Mouse (Mus musculus) limb, embryonic 10.5 days (tissue): ENCODE results near the gene Gm10563. TPM values are rescaled to one million over a fixed set of nuclear protein-coding genes. Genes with fewer than 3 reads are reported as not detected.
"Not testable (repeated sequence)": the region's sequence is repeated elsewhere in the genome, so short reads cannot be mapped to it uniquely, and the experiment has no call there.

ENCODE experiments used
- DNase-seq: peaks from one replicate; pipeline ENCODE4 v3.0.0-alpha.2; 2017; ENCODE audit warnings: low spot score
- H3K27ac ChIP-seq: fragments of 300-500 bp; sonication (generic); 2 replicates; pipeline ENCODE4 v1.5.1; 2016; ENCODE audit warnings: mild to moderate bottlenecking
- H3K27me3 ChIP-seq: fragments of 300-500 bp; sonication (generic); 2 replicates; pipeline ENCODE4 v1.6.1; 2016; ENCODE audit warnings: low read depth, mild to moderate bottlenecking; ENCODE audit not compliant: poor library complexity, severe bottlenecking
- H3K36me3 ChIP-seq: fragments of 300-500 bp; sonication (generic); 2 replicates; pipeline ENCODE4 v1.6.1; 2016; ENCODE audit warnings: mild to moderate bottlenecking, moderate library complexity
- H3K4me1 ChIP-seq: fragments of 300-500 bp; sonication (generic); 2 replicates; pipeline ENCODE4 v1.6.1; 2016
- H3K4me3 ChIP-seq: fragments of 300-500 bp; sonication (generic); 2 replicates; pipeline ENCODE4 v1.5.1; 2016; ENCODE audit warnings: mild to moderate bottlenecking, moderate library complexity
- H3K9me3 ChIP-seq: fragments of 300-500 bp; sonication (generic); replicated peaks from 2 replicates; pipeline ENCODE4 v1.6.1; 2016; ENCODE audit warnings: mild to moderate bottlenecking
- WGBS: fragments of 180-500 bp; shearing (Covaris S2); methylation state at CpG from one replicate; pipeline ENCODE4 v1.1.7; 2016; 5-methylcytosine and 5-hydroxymethylcytosine counted together
- polyA plus RNA-seq: library from polyadenylated mRNA; unstranded; fragments of >200 nt; fragmentation: Nextera tagmentation; extraction: Ambion mirVana; gene quantifications from 2 replicates; pipeline ENCODE4 v1.2.1, GENCODE M21; 2016

Gene Gm10563
- not detected in 2 replicates for polyA plus RNA-seq

DNA sequence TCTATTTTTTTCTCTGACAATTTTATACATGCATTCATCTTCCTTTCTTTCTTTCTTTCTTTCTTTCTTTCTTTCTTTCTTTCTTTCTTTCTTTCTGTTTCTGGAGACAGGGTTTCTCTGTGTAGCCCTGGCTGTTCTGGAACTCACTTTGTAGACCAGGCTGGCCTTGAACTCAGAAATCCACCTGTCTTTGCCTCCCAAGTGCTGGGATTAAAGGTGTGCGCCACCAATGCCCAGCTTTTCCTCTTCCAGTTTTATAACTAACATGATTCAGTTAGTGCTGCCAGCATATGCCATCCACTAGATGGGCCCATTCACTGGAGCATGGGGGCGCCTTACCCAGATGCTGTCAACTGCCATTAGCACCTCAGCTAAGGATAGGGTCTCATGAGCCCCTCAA, at the start of gene Gm10563:
Gm10563 (minus strand) TSS at position 101 of the 400 bp plus-strand sequence.
- not testable (repeated sequence) for H3K4me1 ChIP-seq, H3K9me3 ChIP-seq, H3K4me3 ChIP-seq, H3K27me3 ChIP-seq, H3K27ac ChIP-seq, DNase-seq
- H3K36me3 ChIP-seq = peaks cover 98% of the 10 kb centered on the region
- WGBS = 90% methylated on average over 2 of the region's 2 CpGs

DNA sequence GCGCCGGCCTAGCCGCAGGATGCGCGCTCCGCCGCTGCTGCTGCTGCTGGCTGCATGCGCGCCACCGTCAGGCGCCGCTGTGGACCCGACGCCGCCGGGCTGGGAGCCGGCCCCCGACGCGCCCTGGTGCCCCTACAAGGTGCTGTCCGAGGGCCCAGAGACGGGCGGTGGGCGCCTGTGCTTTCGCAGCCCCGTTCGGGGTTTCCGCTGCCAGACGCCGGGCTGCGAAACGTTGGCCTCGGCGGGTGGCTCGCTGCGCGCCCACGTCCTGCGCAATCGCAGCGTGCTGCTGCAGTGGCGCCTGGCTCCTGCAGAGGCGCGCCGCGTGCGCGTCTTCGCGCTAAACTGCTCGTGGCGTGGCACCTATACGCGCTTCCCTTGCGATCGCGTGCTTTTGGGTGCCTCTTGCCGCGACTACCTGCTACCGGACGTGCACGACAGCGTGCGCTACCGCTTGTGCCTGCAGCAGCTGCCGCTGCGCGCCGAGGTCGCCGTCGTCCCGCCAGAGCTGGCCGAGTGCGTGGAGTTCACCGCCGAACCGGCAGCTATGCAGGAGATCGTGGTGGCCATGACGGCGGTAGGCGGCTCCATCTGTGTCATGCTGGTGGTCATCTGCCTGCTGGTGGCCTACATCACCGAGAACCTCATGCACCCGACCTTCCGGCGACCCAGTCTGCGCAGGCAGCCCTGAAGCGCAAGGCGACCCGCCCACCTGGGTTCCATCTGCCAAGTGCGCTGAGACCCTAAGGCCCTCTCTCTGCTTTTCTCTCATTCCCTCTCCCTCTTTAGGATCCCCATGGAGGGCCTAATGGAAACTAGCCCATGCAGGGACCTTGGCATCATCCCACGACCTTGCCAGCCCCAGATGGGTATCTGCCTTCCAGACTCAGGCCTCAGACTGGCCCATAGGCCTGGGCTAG, 49.5 kb upstream of the Gm10563 start:
- Histone ChIP-seq H3K36me3 (no peaks in the 10 kb centered on the region), H3K9me3 (no peaks in the 10 kb centered on the region), H3K27me3 (peaks cover 50% of the 10 kb centered on the region), H3K4me3 (peak overlapping the region; percentile 85), H3K4me1 (peaks cover 23% of the 10 kb centered on the region), H3K27ac (peak overlapping the region; percentile 86)
- 1% methylated on average over 92 of the region's 92 CpGs for WGBS
- peak; percentile 72 for DNase-seq

GRCm38 (mm10) chr4:155694111-155694481, 48.9 kb upstream of the Gm10563 start, which contains the start of gene Fndc10:
Fndc10 (plus strand) TSS chr4:155694342.
- H3K4me1 ChIP-seq = peaks cover 23% of the 10 kb centered on the region
- H3K27me3 ChIP-seq = peaks cover 50% of the 10 kb centered on the region
- no peaks in the 10 kb centered on the region for H3K36me3 ChIP-seq
- H3K27ac ChIP-seq = peak within 1 kb of the TSS; percentile 86
- H3K9me3 ChIP-seq = no peaks in the 10 kb centered on the region
- peak within 1 kb of the TSS; percentile 85 for H3K4me3 ChIP-seq
- WGBS = under 1% methylated on average over 47 of the region's 47 CpGs
- peak; percentile 83 for DNase-seq

GRCm38 (mm10) chr4:155692421-155692820, 47.2 kb upstream of the Gm10563 start:
- Histone ChIP-seq H3K4me1 (peaks cover 23% of the 10 kb centered on the region), H3K36me3 (no peaks in the 10 kb centered on the region), H3K4me3 (no peak overlapping the region), H3K27ac (no peak overlapping the region), H3K27me3 (peaks cover 50% of the 10 kb centered on the region), H3K9me3 (no peaks in the 10 kb centered on the region)
- 96% methylated on average over 3 of the region's 3 CpGs for WGBS
- DNase-seq = no peak

- H3K36me3 ChIP-seq = no peaks in the 10 kb centered on the region
Measured at GRCm38 (mm10) chr4:155690571-155691375, 45.6 kb upstream of the Gm10563 start.

GRCm38 (mm10) chr4:155687764-155688163, 42.6 kb upstream of the Gm10563 start:
- H3K9me3 ChIP-seq, DNase-seq, H3K36me3 ChIP-seq, H3K27ac ChIP-seq, H3K4me1 ChIP-seq, H3K27me3 ChIP-seq, H3K4me3 ChIP-seq: not testable (repeated sequence)
- WGBS = 93% methylated on average over 4 of the region's 4 CpGs

More at GRCm38 (mm10) chr4:155690571-155691375, 45.6 kb upstream of the Gm10563 start:
- Histone ChIP-seq H3K4me3 (no peak overlapping the region), H3K27me3 (peaks cover 34% of the 10 kb centered on the region), H3K27ac (no peak overlapping the region), H3K4me1 (peaks cover 22% of the 10 kb centered on the region), H3K9me3 (no peaks in the 10 kb centered on the region)
- 85% methylated on average over 12 of the region's 12 CpGs for WGBS
- DNase-seq = no peak

GRCm38 (mm10) chr4:155683670-155684277, 38.6 kb upstream of the Gm10563 start:
- not testable (repeated sequence) for H3K4me1 ChIP-seq, DNase-seq, H3K27me3 ChIP-seq, H3K4me3 ChIP-seq, H3K27ac ChIP-seq, H3K9me3 ChIP-seq, H3K36me3 ChIP-seq
- WGBS = 93% methylated on average over 16 of the region's 19 CpGs

- Histone ChIP-seq H3K27me3 (no peaks in the 10 kb centered on the region), H3K4me1 (no peaks in the 10 kb centered on the region), H3K4me3 (no peak overlapping the region), H3K36me3 (no peaks in the 10 kb centered on the region), H3K9me3 (no peaks in the 10 kb centered on the region), H3K27ac (no peak overlapping the region)
- no peak for DNase-seq
- WGBS = 88% methylated on average over 2 of the region's 2 CpGs
Measured at GRCm38 (mm10) chr4:155675991-155676390, 30.8 kb upstream of the Gm10563 start.

GRCm38 (mm10) chr4:155672082-155672481, 26.9 kb upstream of the Gm10563 start:
- Histone ChIP-seq H3K27ac (no peak overlapping the region), H3K4me3 (no peak overlapping the region), H3K4me1 (peaks cover 12% of the 10 kb centered on the region), H3K36me3 (no peaks in the 10 kb centered on the region), H3K27me3 (no peaks in the 10 kb centered on the region), H3K9me3 (no peaks in the 10 kb centered on the region)
- DNase-seq = no peak
- WGBS = 52% methylated on average over 2 of the region's 2 CpGs

DNA sequence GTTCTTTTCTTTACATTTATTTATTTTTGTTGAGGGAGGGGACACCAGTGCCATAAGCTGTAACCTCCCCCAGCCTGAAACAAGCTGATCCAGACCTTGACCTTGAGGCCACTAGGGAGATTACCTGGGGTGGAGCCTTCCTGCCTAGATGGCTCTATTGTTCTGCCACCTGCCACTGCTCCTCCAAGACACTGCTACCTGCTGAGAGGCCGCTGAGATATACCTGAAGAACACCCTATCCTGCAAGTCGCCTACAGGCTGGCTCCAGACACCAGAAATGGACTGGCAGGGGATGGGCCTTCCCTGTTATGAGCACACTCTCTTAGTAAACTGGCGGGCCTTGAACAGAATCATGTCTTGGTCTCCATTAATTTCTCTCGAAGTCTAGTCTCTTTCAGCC, 25.0 kb upstream of the Gm10563 start:
- not testable (repeated sequence) for H3K36me3 ChIP-seq, H3K27me3 ChIP-seq, H3K9me3 ChIP-seq, DNase-seq, H3K27ac ChIP-seq
- Histone ChIP-seq H3K4me1 (peaks cover 12% of the 10 kb centered on the region), H3K4me3 (peak overlapping the region; percentile 86)
- 64% methylated on average over 4 of the region's 4 CpGs for WGBS

GRCm38 (mm10) chr4:155669598-155670075, 24.4 kb upstream of the Gm10563 start:
- H3K27me3 ChIP-seq = no peaks in the 10 kb centered on the region
- 3% methylated on average over 8 of the region's 8 CpGs for WGBS
- H3K4me3 ChIP-seq = peak overlapping the region; percentile 86
- no peaks in the 10 kb centered on the region for H3K9me3 ChIP-seq
- peaks cover 8% of the 10 kb centered on the region; the same call in 1 of the 2 replicates for H3K36me3 ChIP-seq
- peak overlapping the region; percentile 84 for H3K27ac ChIP-seq
- DNase-seq = no peak
- H3K4me1 ChIP-seq = peaks cover 12% of the 10 kb centered on the region
